Mouse (Mus musculus) forebrain, embryonic 14.5 days (tissue): ENCODE results near the gene Pdk2. TPM values are rescaled to one million over a fixed set of nuclear protein-coding genes. Genes with fewer than 3 reads are reported as not detected.

Source experiments
- ATAC-seq: fragments of 200-750 bp; cut with Nextera tagmentation; 2 replicates; pipeline ENCODE4 v1.8.0; 2017; ENCODE audit warnings: mild to moderate bottlenecking, moderate library complexity
- DNase-seq: peaks from one replicate; pipeline ENCODE4 v3.0.0-alpha.2; 2015; ENCODE audit warnings: low spot score
- H3K27ac ChIP-seq: fragments of 300-500 bp; sonication (generic); 2 replicates; pipeline ENCODE4 v1.5.1; 2014; ENCODE audit warnings: low read depth, mild to moderate bottlenecking, control low read depth, low read length, moderate library complexity
- H3K27me3 ChIP-seq: fragments of 300-500 bp; sonication (generic); replicated peaks from 2 replicates; pipeline ENCODE4 v1.6.1; 2014; ENCODE audit warnings: low read length, control low read depth, mixed read lengths; ENCODE audit not compliant: control insufficient read depth, insufficient read depth
- H3K36me3 ChIP-seq: fragments of 300-500 bp; sonication (generic); 2 replicates; pipeline ENCODE4 v1.6.1; 2014; ENCODE audit warnings: low read length, control low read depth; ENCODE audit not compliant: control insufficient read depth, insufficient read depth
- H3K4me1 ChIP-seq: fragments of 300-500 bp; sonication (generic); 2 replicates; pipeline ENCODE4 v1.6.1; 2014; ENCODE audit warnings: antibody characterized with exemption, low read length, control low read depth; ENCODE audit not compliant: control insufficient read depth, insufficient read depth
- H3K4me2 ChIP-seq: fragments of 300-500 bp; sonication (generic); 2 replicates; pipeline ENCODE4 v1.6.1; 2014; ENCODE audit warnings: mild to moderate bottlenecking, control low read depth, low read length
- H3K4me3 ChIP-seq: fragments of 300-500 bp; sonication (generic); 2 replicates; pipeline ENCODE4 v1.5.1; 2014; ENCODE audit warnings: low read depth, low read length, control low read depth
- H3K9ac ChIP-seq: fragments of 300-500 bp; sonication (generic); 2 replicates; pipeline ENCODE4 v1.6.1; 2014; ENCODE audit warnings: mild to moderate bottlenecking, low read length, control low read depth, moderate library complexity
- H3K9me3 ChIP-seq: fragments of 300-500 bp; sonication (generic); replicated peaks from 2 replicates; pipeline ENCODE4 v1.6.1; 2016; ENCODE audit warnings: low read length, control low read depth, mixed read lengths; ENCODE audit not compliant: control insufficient read depth
- WGBS: fragments of 180-500 bp; shearing (Covaris S2); extraction: QIAGEN DNeasy Blood & Tissue Kit; methylation state at CpG from one replicate; pipeline ENCODE4 v1.1.7; 2014; 5-methylcytosine and 5-hydroxymethylcytosine counted together
- polyA plus RNA-seq: library from polyadenylated mRNA; unstranded; fragments of >200 nt; fragmentation: Nextera tagmentation; extraction: Ambion mirVana; gene quantifications from 2 replicates; pipeline ENCODE4 v1.2.1, GENCODE M21; 2014

The Pdk2 gene
- polyA plus RNA-seq, 1 experiment from 2014 or later, result 20.1 TPM

GRCm38 (mm10) chr11:95046980-95047680, 6.0 kb upstream of the Pdk2 start:
- ATAC-seq, result peak; percentile 71
- no peak overlapping the region for H3K27ac ChIP-seq
- no peak overlapping the region for H3K4me2 ChIP-seq
- H3K9me3 ChIP-seq, result no peaks in the 10 kb centered on the region
- H3K9ac ChIP-seq, result no peak overlapping the region
- H3K4me1 ChIP-seq, result no peaks in the 10 kb centered on the region
- no peaks in the 10 kb centered on the region for H3K27me3 ChIP-seq
- no peaks in the 10 kb centered on the region for H3K36me3 ChIP-seq
- DNase-seq, result peak; percentile 83
- H3K4me3 ChIP-seq, result no peak overlapping the region
- 55% methylated on average over 9 of the region's 9 CpGs for WGBS

- Histone ChIP-seq H3K4me2 (no peak overlapping the region), H3K9me3 (no peaks in the 10 kb centered on the region), H3K4me1 (peaks cover 10% of the 10 kb centered on the region; the same call in 1 of the 2 replicates), H3K27me3 (no peaks in the 10 kb centered on the region), H3K4me3 (no peak overlapping the region), H3K27ac (no peak overlapping the region), H3K9ac (no peak overlapping the region), H3K36me3 (no peaks in the 10 kb centered on the region)
- DNase-seq, result no peak
- ATAC-seq, result no peak
- WGBS, result 50% methylated on average over 12 of the region's 13 CpGs
These were observed 3.2 kb upstream of the Pdk2 start for GRCm38 (mm10) chr11:95044185-95044870.

GRCm38 (mm10) chr11:95043608-95044007, 2.5 kb upstream of the Pdk2 start:
- DNase-seq (no peak), ATAC-seq (no peak)
- peaks cover 10% of the 10 kb centered on the region; the same call in 1 of the 2 replicates for H3K4me1 ChIP-seq
- H3K36me3 ChIP-seq, result no peaks in the 10 kb centered on the region
- 57% methylated on average over 7 of the region's 7 CpGs for WGBS
- no peak overlapping the region for H3K4me2 ChIP-seq
- H3K27ac ChIP-seq, result no peak overlapping the region
- no peaks in the 10 kb centered on the region for H3K27me3 ChIP-seq
- no peaks in the 10 kb centered on the region for H3K9me3 ChIP-seq
- H3K4me3 ChIP-seq, result no peak overlapping the region
- no peak overlapping the region for H3K9ac ChIP-seq

- Histone ChIP-seq H3K9me3 (no peaks in the 10 kb centered on the region), H3K36me3 (no peaks in the 10 kb centered on the region), H3K4me2 (no peak overlapping the region), H3K9ac (no peak overlapping the region), H3K27me3 (no peaks in the 10 kb centered on the region), H3K4me3 (no peak overlapping the region), H3K4me1 (peaks cover 10% of the 10 kb centered on the region; the same call in 1 of the 2 replicates), H3K27ac (no peak overlapping the region)
- WGBS, result 88% methylated on average over 4 of the region's 4 CpGs
- ATAC-seq (no peak), DNase-seq (no peak)
These were observed 1.9 kb upstream of the Pdk2 start for GRCm38 (mm10) chr11:95043060-95043459.

- H3K27ac ChIP-seq, result no peak overlapping the region
These were observed 942 bp upstream of the Pdk2 start for GRCm38 (mm10) chr11:95042096-95042495.

GRCm38 (mm10) chr11:95040491-95041138, 539 bp downstream of the Pdk2 start:
- H3K4me3 ChIP-seq, result peak overlapping the region; percentile 69
- H3K9me3 ChIP-seq, result no peaks in the 10 kb centered on the region
- under 1% methylated on average over 20 of the region's 20 CpGs for WGBS
- H3K9ac ChIP-seq, result peak overlapping the region; percentile 68
- no peaks in the 10 kb centered on the region for H3K27me3 ChIP-seq
- DNase-seq (peak; percentile 53), ATAC-seq (peak; percentile 24)
- H3K4me1 ChIP-seq, result peaks cover 10% of the 10 kb centered on the region; the same call in 1 of the 2 replicates
- peak overlapping the region; percentile 60 for H3K27ac ChIP-seq
- no peaks in the 10 kb centered on the region for H3K36me3 ChIP-seq
- peak overlapping the region; percentile 91 for H3K4me2 ChIP-seq

More at GRCm38 (mm10) chr11:95042096-95042495, 942 bp upstream of the Pdk2 start:
- H3K4me3 ChIP-seq, result peak overlapping the region; percentile 69
- DNase-seq (peak; percentile 92), ATAC-seq (peak; percentile 18)
- H3K9me3 ChIP-seq, result no peaks in the 10 kb centered on the region
- H3K9ac ChIP-seq, result peak overlapping the region; percentile 1; the same call in 1 of the 2 replicates
- H3K4me1 ChIP-seq, result peaks cover 10% of the 10 kb centered on the region; the same call in 1 of the 2 replicates
- no peaks in the 10 kb centered on the region for H3K36me3 ChIP-seq
- WGBS, result under 1% methylated on average over 11 of the region's 11 CpGs
- H3K27me3 ChIP-seq, result no peaks in the 10 kb centered on the region
- H3K4me2 ChIP-seq, result peak overlapping the region; percentile 91

- H3K4me1 ChIP-seq, result peaks cover 10% of the 10 kb centered on the region; the same call in 1 of the 2 replicates
- no peaks in the 10 kb centered on the region for H3K36me3 ChIP-seq
- H3K9ac ChIP-seq, result no peak overlapping the region
- H3K27ac ChIP-seq, result no peak overlapping the region
- peak overlapping the region; percentile 91; the same call in 1 of the 2 replicates for H3K4me2 ChIP-seq
- no peaks in the 10 kb centered on the region for H3K9me3 ChIP-seq
- no peak overlapping the region for H3K4me3 ChIP-seq
- no peaks in the 10 kb centered on the region for H3K27me3 ChIP-seq
- WGBS, result 89% methylated on average over 4 of the region's 4 CpGs
- DNase-seq (no peak), ATAC-seq (no peak)
These were observed 1.4 kb downstream of the Pdk2 start for GRCm38 (mm10) chr11:95039766-95040165.

GRCm38 (mm10) chr11:95038818-95039655, 2.1 kb downstream of the Pdk2 start:
- H3K4me2 ChIP-seq, result no peak overlapping the region
- peaks cover 10% of the 10 kb centered on the region; the same call in 1 of the 2 replicates for H3K4me1 ChIP-seq
- H3K9ac ChIP-seq, result no peak overlapping the region
- H3K27me3 ChIP-seq, result no peaks in the 10 kb centered on the region
- WGBS, result 85% methylated on average over 13 of the region's 13 CpGs
- no peak overlapping the region for H3K27ac ChIP-seq
- H3K36me3 ChIP-seq, result no peaks in the 10 kb centered on the region
- no peak for ATAC-seq
- no peak overlapping the region for H3K4me3 ChIP-seq
- no peak for DNase-seq
- H3K9me3 ChIP-seq, result no peaks in the 10 kb centered on the region
